Mouse (Mus musculus) kidney, adult 2 months (tissue): ENCODE data around the gene Dtl.

ENCODE experiments used
- CTCF ChIP-seq: fragments of 200-500 bp; conservative IDR thresholded peaks from 2 replicates; pipeline ENCODE4 v1.5.1; 2011; ENCODE audit warnings: low read depth, mild to moderate bottlenecking, control low read depth, low read length, moderate library complexity, mixed read lengths; ENCODE audit not compliant: insufficient read depth, insufficient read length
- POLR2A ChIP-seq: fragments of 200-500 bp; IDR thresholded peaks from one replicate; pipeline ENCODE4 v1.6.1; 2011; ENCODE audit warnings: low read depth, low read length, control low read depth

- TF ChIP-seq POLR2A = no peak
- TF ChIP-seq CTCF = peak; percentile 52
Observed at GRCm38 (mm10) chr1:191584483-191584882, 9.1 kb upstream of the Dtl start.
